Mouse (Mus musculus): ENCODE data around the gene Gm10944. TPM values are rescaled to one million over a fixed set of nuclear protein-coding genes. Genes with fewer than 3 reads are reported as not detected.

Gene Gm10944
- polyA plus RNA-seq, 2 experiments: not detected

GRCm38 (mm10) chr10:10688907-10689667 is 7.9 kb downstream of the Gm10944 start:
- TF ChIP-seq POLR2A (IDR thresholded peaks at IDR 0.05; ENCODE audit: borderline replicate concordance, extremely low read depth, insufficient read depth, insufficient read length): no peak
- Histone ChIP-seq H3K27me3 (ENCODE audit: control insufficient read depth, insufficient read depth, low read length) (no peaks in the 10 kb centered on the region; the same call in 1 of the 2 replicates), H3K4me2 (replicated peaks; ENCODE audit: low read depth, low read length, severe bottlenecking) (peak overlapping the region; percentile 90), H3K9ac (ENCODE audit: low read depth, low read length, severe bottlenecking) (peak overlapping the region; percentile 54), H3K36me3 (ENCODE audit: control insufficient read depth, insufficient read depth, low read length) (no peaks in the 10 kb centered on the region), H3K4me1 (ENCODE audit: control insufficient read depth, insufficient read depth, low read length) (0 out of 2 replicates have a peak, but pooled peaks cover 6% of the 10 kb centered on the region), H3K4me3 (replicated peaks; ENCODE audit: low read length) (peak overlapping the region; percentile 42), H3K9me3 (ENCODE audit: control insufficient read depth, low read length) (no peaks in the 10 kb centered on the region), H3K27ac (replicated peaks; ENCODE audit: low read depth, low read length) (no peak overlapping the region)
- ATAC-seq (ENCODE audit: low FRiP score, low read depth): peak; percentile 53
- WGBS: 2% methylated on average over 31 of the region's 35 CpGs
- peak; percentile 9 for DNase-seq (ENCODE audit: low spot score)

GRCm38 (mm10) chr10:10689668-10690223 is 8.6 kb downstream of the Gm10944 start:
- peak overlapping the region; percentile 90 for H3K4me2 ChIP-seq (replicated peaks; ENCODE audit: low read depth, low read length, severe bottlenecking)
- H3K9ac ChIP-seq (ENCODE audit: low read depth, low read length, severe bottlenecking): peak overlapping the region; percentile 54
- no peak for TF ChIP-seq POLR2A (IDR thresholded peaks at IDR 0.05; ENCODE audit: borderline replicate concordance, extremely low read depth, insufficient read depth, insufficient read length)
- no peaks in the 10 kb centered on the region for H3K9me3 ChIP-seq (ENCODE audit: control insufficient read depth, low read length)
- no peaks in the 10 kb centered on the region for H3K36me3 ChIP-seq (ENCODE audit: control insufficient read depth, insufficient read depth, low read length)
- ATAC-seq (ENCODE audit: low FRiP score, low read depth): no peak
- H3K27me3 ChIP-seq (ENCODE audit: control insufficient read depth, insufficient read depth, low read length): no peaks in the 10 kb centered on the region; the same call in 1 of the 2 replicates
- 0 out of 2 replicates have a peak, but pooled peaks cover 6% of the 10 kb centered on the region for H3K4me1 ChIP-seq (ENCODE audit: control insufficient read depth, insufficient read depth, low read length)
- no peak overlapping the region for H3K27ac ChIP-seq (replicated peaks; ENCODE audit: low read depth, low read length)
- WGBS: 8% methylated on average over 11 of the region's 11 CpGs
- H3K4me3 ChIP-seq (replicated peaks; ENCODE audit: low read length): peak overlapping the region; percentile 42
- DNase-seq (ENCODE audit: low spot score): no peak

GRCm38 (mm10) chr10:10697497-10697896 is 16.3 kb downstream of the Gm10944 start:
- Histone ChIP-seq H3K4me1 (ENCODE audit: control insufficient read depth, insufficient read depth, low read length) (peaks cover 4% of the 10 kb centered on the region; the same call in 1 of the 2 replicates), H3K9me3 (ENCODE audit: control insufficient read depth, low read length) (no peaks in the 10 kb centered on the region), H3K9ac (ENCODE audit: low read depth, low read length, severe bottlenecking) (no peak overlapping the region), H3K27ac (replicated peaks; ENCODE audit: low read depth, low read length) (no peak overlapping the region), H3K4me2 (replicated peaks; ENCODE audit: low read depth, low read length, severe bottlenecking) (no peak overlapping the region), H3K4me3 (replicated peaks; ENCODE audit: low read length) (no peak overlapping the region), H3K27me3 (ENCODE audit: control insufficient read depth, insufficient read depth, low read length) (no peaks in the 10 kb centered on the region), H3K36me3 (ENCODE audit: control insufficient read depth, insufficient read depth, low read length) (no peaks in the 10 kb centered on the region)
- DNase-seq (ENCODE audit: low spot score): no peak
- no peak for ATAC-seq (ENCODE audit: low FRiP score, low read depth)
- 66% methylated on average over 6 of the region's 6 CpGs for WGBS
- TF ChIP-seq POLR2A (IDR thresholded peaks at IDR 0.05; ENCODE audit: borderline replicate concordance, extremely low read depth, insufficient read depth, insufficient read length): no peak

- no peaks in the 10 kb centered on the region for H3K9me3 ChIP-seq (ENCODE audit: control insufficient read depth, low read length)
- DNase-seq (ENCODE audit: low spot score) (no peak), ATAC-seq (ENCODE audit: low FRiP score, low read depth) (no peak)
- no peaks in the 10 kb centered on the region for H3K36me3 ChIP-seq (ENCODE audit: control insufficient read depth, insufficient read depth, low read length)
- no peak overlapping the region for H3K4me2 ChIP-seq (replicated peaks; ENCODE audit: low read depth, low read length, severe bottlenecking)
- H3K27me3 ChIP-seq (ENCODE audit: control insufficient read depth, insufficient read depth, low read length): no peaks in the 10 kb centered on the region
- H3K4me1 ChIP-seq (ENCODE audit: control insufficient read depth, insufficient read depth, low read length): peaks cover 4% of the 10 kb centered on the region; the same call in 1 of the 2 replicates
- 24% methylated on average over 1 of the region's 1 CpGs for WGBS
- H3K4me3 ChIP-seq (replicated peaks; ENCODE audit: low read length): no peak overlapping the region
- H3K9ac ChIP-seq (ENCODE audit: low read depth, low read length, severe bottlenecking): no peak overlapping the region
- no peak overlapping the region for H3K27ac ChIP-seq (replicated peaks; ENCODE audit: low read depth, low read length)
- TF ChIP-seq POLR2A (IDR thresholded peaks at IDR 0.05; ENCODE audit: borderline replicate concordance, extremely low read depth, insufficient read depth, insufficient read length): no peak
These were observed 19.8 kb downstream of the Gm10944 start for GRCm38 (mm10) chr10:10700903-10701302.

GRCm38 (mm10) chr10:10701326-10701725 is 20.2 kb downstream of the Gm10944 start:
- Histone ChIP-seq H3K9me3 (ENCODE audit: control insufficient read depth, low read length) (no peaks in the 10 kb centered on the region), H3K27ac (replicated peaks; ENCODE audit: low read depth, low read length) (no peak overlapping the region), H3K4me2 (replicated peaks; ENCODE audit: low read depth, low read length, severe bottlenecking) (no peak overlapping the region), H3K9ac (ENCODE audit: low read depth, low read length, severe bottlenecking) (no peak overlapping the region), H3K27me3 (ENCODE audit: control insufficient read depth, insufficient read depth, low read length) (no peaks in the 10 kb centered on the region), H3K4me1 (ENCODE audit: control insufficient read depth, insufficient read depth, low read length) (peaks cover 4% of the 10 kb centered on the region; the same call in 1 of the 2 replicates), H3K36me3 (ENCODE audit: control insufficient read depth, insufficient read depth, low read length) (no peaks in the 10 kb centered on the region), H3K4me3 (replicated peaks; ENCODE audit: low read length) (no peak overlapping the region)
- TF ChIP-seq POLR2A (IDR thresholded peaks at IDR 0.05; ENCODE audit: borderline replicate concordance, extremely low read depth, insufficient read depth, insufficient read length): no peak
- DNase-seq (ENCODE audit: low spot score): no peak
- ATAC-seq (ENCODE audit: low FRiP score, low read depth): no peak
- WGBS: 85% methylated on average over 1 of the region's 1 CpGs
